Mouse (Mus musculus): ENCODE results near the gene Olfr67. TPM values are rescaled to one million over a fixed set of nuclear protein-coding genes. Genes with fewer than 3 reads are reported as not detected.
"Not testable (repeated sequence)": the region's sequence is repeated elsewhere in the genome, so short reads cannot be mapped to it uniquely, and the experiment has no call there.

Olfr67 gene
- total and polyA plus RNA-seq, 2 experiments from 2014 or later, result not detected

DNA sequence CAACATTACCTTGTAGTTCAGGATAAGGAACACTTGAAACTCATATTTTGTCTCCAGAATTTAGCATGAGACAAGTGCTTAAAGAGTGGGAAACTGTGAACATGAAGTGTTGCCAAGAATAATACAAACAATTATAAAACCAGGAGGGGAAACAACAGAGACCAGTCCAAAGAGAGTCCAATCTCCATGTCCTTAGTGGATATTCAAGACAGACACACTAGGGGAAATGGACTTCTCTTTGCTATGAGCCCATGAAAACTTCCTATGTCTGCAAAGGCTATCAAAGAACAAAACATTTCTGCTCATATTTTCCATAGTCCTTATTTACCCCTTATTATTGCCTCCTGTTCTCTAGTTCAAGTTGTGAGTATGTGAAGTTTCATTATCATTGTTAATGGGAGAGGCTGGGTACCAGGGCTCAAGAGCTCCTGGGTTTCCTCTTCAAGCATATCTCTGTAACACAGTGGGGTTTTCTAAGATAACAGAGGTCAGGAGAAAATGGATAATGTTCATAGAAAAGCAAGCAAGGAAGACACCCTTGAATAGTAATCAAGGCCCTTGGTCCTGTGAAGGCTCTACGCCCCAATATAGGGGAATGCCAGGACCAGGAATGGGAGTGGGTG is 19.7 kb upstream of the Olfr67 start:
- Histone ChIP-seq H3K36me3 (replicated peaks; ENCODE audit: control insufficient read depth, insufficient read depth, low read length) (no peaks in the 10 kb centered on the region), H3K9ac (replicated peaks; ENCODE audit: low read depth, low read length) (no peak overlapping the region), H3K27ac (ENCODE audit: low read depth) (no peak overlapping the region), H3K4me3 (ENCODE audit: low read depth, low read length) (no peak overlapping the region), H3K4me1 (ENCODE audit: control insufficient read depth, insufficient read depth) (no peaks in the 10 kb centered on the region), H3K9me3 (replicated peaks; ENCODE audit: control insufficient read depth, low read length) (no peaks in the 10 kb centered on the region), H3K4me2 (ENCODE audit: low read depth, low read length) (no peak overlapping the region), H3K27me3 (ENCODE audit: control insufficient read depth, insufficient read depth, low read length) (no peaks in the 10 kb centered on the region)
- TF ChIP-seq EP300 (IDR thresholded peaks at IDR 0.05; ENCODE audit: low read depth) (no peak), CTCF (IDR thresholded peaks at IDR 0.05; ENCODE audit: low read depth) (no peak)
- no peak for DNase-seq (ENCODE audit: low spot score)
- WGBS, result 59% methylated on average over 1 of the region's 1 CpGs
- ATAC-seq (ENCODE audit: insufficient read depth, low read depth), result no peak

DNA sequence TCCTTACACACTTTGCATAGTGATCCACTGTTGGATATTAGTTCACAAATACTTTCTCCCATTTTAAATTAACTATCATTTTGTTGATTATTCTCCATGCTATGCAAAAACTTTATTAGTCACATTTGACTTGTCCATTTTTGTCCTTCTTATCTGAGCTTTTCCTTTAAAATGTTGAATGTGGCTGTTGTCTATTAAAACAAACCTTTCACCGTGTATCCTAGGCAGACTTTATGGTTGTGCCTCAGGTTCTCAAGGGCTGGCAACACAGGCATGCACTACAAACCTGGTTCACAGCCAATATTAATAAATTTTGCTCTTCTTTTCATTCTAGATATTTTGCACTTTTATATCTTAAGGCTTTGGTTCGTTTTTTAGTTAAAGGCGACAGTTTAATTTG is 19.1 kb upstream of the Olfr67 start:
- Histone ChIP-seq H3K9ac (replicated peaks; ENCODE audit: low read depth, low read length) (no peak overlapping the region), H3K4me3 (ENCODE audit: low read depth, low read length) (no peak overlapping the region), H3K36me3 (replicated peaks; ENCODE audit: control insufficient read depth, insufficient read depth, low read length) (no peaks in the 10 kb centered on the region), H3K27me3 (ENCODE audit: control insufficient read depth, insufficient read depth, low read length) (no peaks in the 10 kb centered on the region), H3K9me3 (replicated peaks; ENCODE audit: control insufficient read depth, low read length) (no peaks in the 10 kb centered on the region), H3K4me2 (ENCODE audit: low read depth, low read length) (no peak overlapping the region), H3K4me1 (ENCODE audit: control insufficient read depth, insufficient read depth) (no peaks in the 10 kb centered on the region), H3K27ac (ENCODE audit: low read depth) (no peak overlapping the region)
- DNase-seq (ENCODE audit: low spot score) (no peak), ATAC-seq (ENCODE audit: insufficient read depth, low read depth) (no peak)
- 64% methylated on average over 3 of the region's 3 CpGs for WGBS
- TF ChIP-seq CTCF (IDR thresholded peaks at IDR 0.05; ENCODE audit: low read depth) (no peak), EP300 (IDR thresholded peaks at IDR 0.05; ENCODE audit: low read depth) (no peak)

DNA sequence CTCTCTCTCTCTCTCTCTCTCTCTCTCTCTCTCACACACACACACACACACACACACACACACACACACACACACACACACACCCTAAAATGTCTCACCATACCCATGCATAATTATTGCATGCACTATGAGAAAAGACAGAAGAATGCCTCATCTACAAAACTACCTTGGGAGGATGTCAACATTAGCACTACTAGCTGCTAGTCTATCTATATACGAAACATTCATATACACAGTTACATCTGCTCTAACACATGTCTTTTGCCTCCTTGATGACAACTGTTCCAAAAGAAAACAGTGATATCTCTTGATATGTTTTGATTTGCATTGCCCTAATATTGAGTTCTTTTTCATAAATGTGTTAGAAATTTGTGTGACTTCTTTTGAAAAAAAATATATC is 18.7 kb upstream of the Olfr67 start:
- no peaks in the 10 kb centered on the region for H3K4me1 ChIP-seq (ENCODE audit: control insufficient read depth, insufficient read depth)
- no peak for ATAC-seq (ENCODE audit: insufficient read depth, low read depth)
- H3K36me3 ChIP-seq (replicated peaks; ENCODE audit: control insufficient read depth, insufficient read depth, low read length), result no peaks in the 10 kb centered on the region
- no peak overlapping the region for H3K4me2 ChIP-seq (ENCODE audit: low read depth, low read length)
- H3K9ac ChIP-seq (replicated peaks; ENCODE audit: low read depth, low read length), result no peak overlapping the region
- DNase-seq (ENCODE audit: low spot score), result no peak
- WGBS, result 74% methylated on average over 1 of the region's 1 CpGs
- no peaks in the 10 kb centered on the region for H3K9me3 ChIP-seq (replicated peaks; ENCODE audit: control insufficient read depth, low read length)
- no peaks in the 10 kb centered on the region for H3K27me3 ChIP-seq (ENCODE audit: control insufficient read depth, insufficient read depth, low read length)
- TF ChIP-seq EP300 (IDR thresholded peaks at IDR 0.05; ENCODE audit: low read depth) (no peak), CTCF (IDR thresholded peaks at IDR 0.05; ENCODE audit: low read depth) (no peak)
- no peak overlapping the region for H3K27ac ChIP-seq (ENCODE audit: low read depth)
- H3K4me3 ChIP-seq (ENCODE audit: low read depth, low read length), result no peak overlapping the region

DNA sequence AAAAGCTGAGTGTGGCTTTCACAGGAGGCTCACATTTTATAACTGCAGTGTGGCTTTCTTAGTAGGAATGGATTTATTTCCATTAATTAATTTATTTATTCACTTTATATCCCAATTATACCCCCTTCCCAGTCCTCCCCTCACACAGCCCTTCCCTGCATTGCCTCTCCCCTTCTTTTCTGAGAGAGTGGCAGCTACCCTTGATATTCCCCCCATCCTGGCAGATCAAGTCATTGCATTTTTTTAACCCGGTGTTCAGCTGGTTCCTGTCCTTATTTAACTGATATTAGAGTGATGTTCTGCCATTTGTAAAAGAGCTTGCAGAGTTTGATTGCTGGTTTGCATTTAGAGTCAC is 18.2 kb upstream of the Olfr67 start:
- no peak overlapping the region for H3K9ac ChIP-seq (replicated peaks; ENCODE audit: low read depth, low read length)
- H3K9me3 ChIP-seq (replicated peaks; ENCODE audit: control insufficient read depth, low read length), result no peaks in the 10 kb centered on the region
- 38% methylated on average over 1 of the region's 1 CpGs for WGBS
- no peak overlapping the region for H3K4me3 ChIP-seq (ENCODE audit: low read depth, low read length)
- H3K27me3 ChIP-seq (ENCODE audit: control insufficient read depth, insufficient read depth, low read length), result no peaks in the 10 kb centered on the region
- H3K4me2 ChIP-seq (ENCODE audit: low read depth, low read length), result no peak overlapping the region
- no peaks in the 10 kb centered on the region for H3K36me3 ChIP-seq (replicated peaks; ENCODE audit: control insufficient read depth, insufficient read depth, low read length)
- TF ChIP-seq CTCF (IDR thresholded peaks at IDR 0.05; ENCODE audit: low read depth), result no peak
- no peak for TF ChIP-seq EP300 (IDR thresholded peaks at IDR 0.05; ENCODE audit: low read depth)
- DNase-seq (ENCODE audit: low spot score), result no peak
- H3K27ac ChIP-seq (ENCODE audit: low read depth), result no peak overlapping the region
- ATAC-seq (ENCODE audit: insufficient read depth, low read depth), result no peak
- no peaks in the 10 kb centered on the region for H3K4me1 ChIP-seq (ENCODE audit: control insufficient read depth, insufficient read depth)

DNA sequence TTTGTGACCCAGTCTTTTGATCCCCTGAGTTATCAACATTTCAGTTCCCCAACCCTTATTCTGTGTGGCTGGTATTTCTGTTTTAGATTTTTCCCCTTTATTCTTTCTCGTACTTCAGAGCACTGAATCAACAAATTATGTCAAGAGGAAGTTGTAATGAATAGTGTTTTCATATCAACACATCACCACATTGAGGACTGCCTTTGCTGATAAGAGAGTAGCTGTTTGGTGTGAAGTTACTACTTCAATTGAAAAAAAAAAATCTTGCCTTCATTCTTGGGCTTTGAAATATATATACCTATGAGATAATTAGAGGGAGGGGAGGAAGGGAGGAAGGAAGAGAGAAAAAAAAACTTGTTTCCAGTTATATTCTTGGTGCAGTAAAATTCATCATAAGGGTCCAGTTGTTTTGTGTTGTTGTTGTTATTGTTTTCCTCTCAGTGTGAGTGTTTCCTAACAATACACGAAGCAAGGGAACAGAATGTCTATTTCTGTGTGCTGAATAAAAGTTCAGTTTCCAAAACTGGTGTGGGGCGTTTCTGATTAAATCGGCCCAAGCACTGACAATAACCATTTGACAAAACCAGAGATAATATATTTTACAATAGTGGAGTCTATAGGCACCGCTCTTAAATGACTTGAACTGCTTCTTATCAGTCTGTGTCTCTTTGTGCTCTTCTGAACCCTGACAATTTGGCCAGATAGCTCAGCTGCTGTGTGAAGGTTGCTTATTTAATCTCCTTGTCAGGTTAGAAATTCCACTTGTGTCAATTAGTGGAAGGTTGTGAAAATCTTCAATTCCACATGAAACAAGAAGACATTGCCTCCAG is 17.6 kb upstream of the Olfr67 start:
- 21% methylated on average over 5 of the region's 5 CpGs for WGBS
- Histone ChIP-seq H3K9me3 (replicated peaks; ENCODE audit: control insufficient read depth, low read length) (no peaks in the 10 kb centered on the region), H3K27ac (ENCODE audit: low read depth) (no peak overlapping the region), H3K36me3 (replicated peaks; ENCODE audit: control insufficient read depth, insufficient read depth, low read length) (no peaks in the 10 kb centered on the region), H3K4me3 (ENCODE audit: low read depth, low read length) (no peak overlapping the region), H3K27me3 (ENCODE audit: control insufficient read depth, insufficient read depth, low read length) (no peaks in the 10 kb centered on the region), H3K4me1 (ENCODE audit: control insufficient read depth, insufficient read depth) (no peaks in the 10 kb centered on the region), H3K9ac (replicated peaks; ENCODE audit: low read depth, low read length) (no peak overlapping the region), H3K4me2 (ENCODE audit: low read depth, low read length) (no peak overlapping the region)
- DNase-seq (ENCODE audit: low spot score) (no peak), ATAC-seq (ENCODE audit: insufficient read depth, low read depth) (no peak)
- TF ChIP-seq CTCF (IDR thresholded peaks at IDR 0.05; ENCODE audit: low read depth) (no peak), EP300 (IDR thresholded peaks at IDR 0.05; ENCODE audit: low read depth) (no peak)

DNA sequence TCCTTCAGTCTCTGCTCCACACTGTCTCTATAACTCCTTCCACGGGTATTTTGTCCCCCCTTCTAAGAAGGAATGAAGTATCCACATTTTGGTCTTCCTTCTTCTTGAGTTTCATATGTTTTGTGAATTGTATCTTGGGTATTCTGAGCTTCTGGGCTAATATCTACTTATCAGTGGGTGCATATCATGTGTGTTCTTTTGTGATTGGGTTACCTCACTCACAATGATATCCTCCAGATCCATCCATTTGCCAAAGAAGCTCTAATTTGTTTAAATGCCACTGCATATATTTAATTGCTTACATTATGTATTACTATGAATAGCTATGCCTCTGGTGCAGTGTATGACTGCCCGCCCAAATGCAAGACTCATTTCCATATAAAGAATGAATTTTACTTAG is 16.5 kb upstream of the Olfr67 start:
- WGBS, result 71% methylated on average over 2 of the region's 2 CpGs
- H3K9ac ChIP-seq (replicated peaks; ENCODE audit: low read depth, low read length); H3K27ac ChIP-seq (ENCODE audit: low read depth); H3K36me3 ChIP-seq (replicated peaks; ENCODE audit: control insufficient read depth, insufficient read depth, low read length); ATAC-seq (ENCODE audit: insufficient read depth, low read depth); H3K4me1 ChIP-seq (ENCODE audit: control insufficient read depth, insufficient read depth); H3K4me2 ChIP-seq (ENCODE audit: low read depth, low read length); H3K27me3 ChIP-seq (ENCODE audit: control insufficient read depth, insufficient read depth, low read length); DNase-seq (ENCODE audit: low spot score); H3K4me3 ChIP-seq (ENCODE audit: low read depth, low read length); H3K9me3 ChIP-seq (replicated peaks; ENCODE audit: control insufficient read depth, low read length): not testable (repeated sequence)

All from heart, postnatal 0 days (tissue).